Mouse (Mus musculus) lung, adult 2 months (tissue): ENCODE results near the gene Rnf166. TPM values are rescaled to one million over a fixed set of nuclear protein-coding genes. Genes with fewer than 3 reads are reported as not detected.

ENCODE experiments used
- DNase-seq: peaks from one replicate; pipeline ENCODE4 v3.0.0; 2022
- H3K4me1 ChIP-seq: fragments of 200-500 bp; 2 replicates; pipeline ENCODE4 v1.6.1; 2011; ENCODE audit warnings: low read length; ENCODE audit not compliant: control insufficient read depth, insufficient read depth
- H3K4me3 ChIP-seq: fragments of 200-500 bp; replicated peaks from 2 replicates; pipeline ENCODE3; 2011; ENCODE audit warnings: low read depth, mild to moderate bottlenecking, control low read depth, low read length; ENCODE audit errors: extremely low read depth
- CTCF ChIP-seq: fragments of 200-500 bp; IDR thresholded peaks from 2 replicates; pipeline ENCODE4 v1.5.1; 2011; ENCODE audit warnings: mild to moderate bottlenecking, low read length, control low read depth; ENCODE audit not compliant: insufficient read depth
- POLR2A ChIP-seq: fragments of 200-500 bp; IDR thresholded peaks from 2 replicates; pipeline ENCODE4 v1.6.1; 2011; ENCODE audit warnings: low read depth, mild to moderate bottlenecking, control low read depth, low read length, borderline replicate concordance; ENCODE audit errors: extremely low read depth
- WGBS: fragments of 180-500 bp; shearing (Covaris S2); methylation state at CpG from one replicate; pipeline ENCODE4 v1.1.7; 2018; 5-methylcytosine and 5-hydroxymethylcytosine counted together
- polyA plus RNA-seq: library from polyadenylated mRNA; depleted of rRNA; stranded (reverse); fragments of >200 nt; gene quantifications from 2 replicates; pipeline ENCODE4 v1.2.3, GENCODE M21; 2012; rRNA removed

The Rnf166 gene
- polyA plus RNA-seq, 1 experiment, result 93.2 TPM

GRCm38 (mm10) chr8:122423659-122424058 is 52.2 kb downstream of the Rnf166 start:
- no peak overlapping the region for H3K4me3 ChIP-seq
- 31% methylated on average over 5 of the region's 5 CpGs for WGBS
- TF ChIP-seq POLR2A, result no peak
- TF ChIP-seq CTCF, result no peak
- peak; percentile 31 for DNase-seq
- H3K4me1 ChIP-seq, result no peaks in the 10 kb centered on the region

- DNase-seq, result no peak
- no peaks in the 10 kb centered on the region for H3K4me1 ChIP-seq
- no peak overlapping the region for H3K4me3 ChIP-seq
- no peak for TF ChIP-seq CTCF
- no peak for TF ChIP-seq POLR2A
- WGBS, result 82% methylated on average over 24 of the region's 24 CpGs
Measured at GRCm38 (mm10) chr8:122423217-122423616, 52.6 kb downstream of the Rnf166 start.

- no peak for DNase-seq
- WGBS, result 67% methylated on average over 14 of the region's 14 CpGs
- H3K4me1 ChIP-seq, result no peaks in the 10 kb centered on the region
- H3K4me3 ChIP-seq, result no peak within 1 kb of the TSS
- TF ChIP-seq CTCF (no peak), POLR2A (no peak)
Measured at GRCm38 (mm10) chr8:122421376-122422070, 54.3 kb downstream of the Rnf166 start, which contains the start of gene Il17c. Il17c (plus strand) TSS chr8:122422020.

GRCm38 (mm10) chr8:122419881-122420555 is 55.8 kb downstream of the Rnf166 start:
- no peak for TF ChIP-seq CTCF
- no peak for TF ChIP-seq POLR2A
- WGBS, result 55% methylated on average over 9 of the region's 9 CpGs
- H3K4me1 ChIP-seq, result no peaks in the 10 kb centered on the region
- no peak for DNase-seq
- no peak overlapping the region for H3K4me3 ChIP-seq

Other genes starting within 250 kb of the Rnf166 start
- 32.0 and 38.4 TPM in 2 replicates for gene Zfpm1, start 193.9 kb downstream of the Rnf166 start, polyA plus RNA-seq
- not detected in 2 replicates for gene Trhr2, start 115.3 kb downstream of the Rnf166 start, polyA plus RNA-seq
- gene Zc3h18, start 99.5 kb downstream of the Rnf166 start, polyA plus RNA-seq, result 26.8 and 29.1 TPM in 2 replicates
- gene Il17c, start 54.0 kb downstream of the Rnf166 start, polyA plus RNA-seq, result 0.18 and 0.62 TPM in 2 replicates
- gene Cyba, start 43.1 kb downstream of the Rnf166 start, polyA plus RNA-seq, result 294 and 407 TPM in 2 replicates
- 27.4 and 31.9 TPM in 2 replicates for gene Mvd, start 32.6 kb downstream of the Rnf166 start, polyA plus RNA-seq
- 1.4 and 1.5 TPM in 2 replicates for gene Snai3, start 15.3 kb downstream of the Rnf166 start, polyA plus RNA-seq
- 28.6 and 30.6 TPM in 2 replicates for gene Ctu2, start 79 bp upstream of the Rnf166 start, polyA plus RNA-seq
- gene Piezo1, start 75.3 kb upstream of the Rnf166 start, polyA plus RNA-seq, result 192 and 213 TPM in 2 replicates
- gene Cdt1, start 92.0 kb upstream of the Rnf166 start, polyA plus RNA-seq, result 11.7 and 12.2 TPM in 2 replicates
- 108 and 109 TPM in 2 replicates for gene Aprt, start 100.8 kb upstream of the Rnf166 start, polyA plus RNA-seq
- gene Galns, start 135.4 kb upstream of the Rnf166 start, polyA plus RNA-seq, result 13.8 and 14.9 TPM in 2 replicates
- 122 and 162 TPM in 2 replicates for gene Trappc2l, start 135.6 kb upstream of the Rnf166 start, polyA plus RNA-seq
- gene Pabpn1l, start 146.7 kb upstream of the Rnf166 start, polyA plus RNA-seq, result not detected in 2 replicates
- gene Cbfa2t3, start 223.0 kb upstream of the Rnf166 start, polyA plus RNA-seq, result 40.0 and 45.7 TPM in 2 replicates